Mouse (Mus musculus) C2C12 (cell line): ENCODE measurements around the gene Mmp25. TPM values are rescaled to one million over a fixed set of nuclear protein-coding genes. Genes with fewer than 3 reads are reported as not detected.
"Not testable (repeated sequence)": the region's sequence is repeated elsewhere in the genome, so short reads cannot be mapped to it uniquely, and the experiment has no call there.

Experiments used
- H3K27me3 ChIP-seq: one replicate; pipeline ENCODE4 v1.6.1; 2011; ENCODE audit not compliant: control insufficient read depth, insufficient read depth, insufficient read length
- H3K36me3 ChIP-seq: one replicate; pipeline ENCODE4 v1.6.1; 2011; ENCODE audit not compliant: control insufficient read depth, insufficient read depth
- H3K4me3 ChIP-seq: one replicate; pipeline ENCODE4 v1.5.1; 2011; ENCODE audit warnings: mild to moderate bottlenecking, control low read depth; ENCODE audit not compliant: poor library complexity, insufficient read depth, severe bottlenecking
- H3K79me2 ChIP-seq: one replicate; pipeline ENCODE4 v1.6.1; 2011; ENCODE audit not compliant: control insufficient read depth, insufficient read depth
- H3K79me3 ChIP-seq: one replicate; pipeline ENCODE4 v1.6.1; 2011; ENCODE audit warnings: low read depth, control low read depth
- H3ac ChIP-seq: one replicate; pipeline ENCODE3; 2011; ENCODE audit warnings: low read depth; ENCODE audit not compliant: control insufficient read depth, insufficient read length
- CEBPB ChIP-seq: IDR thresholded peaks from one replicate; pipeline ENCODE4 v1.6.1; 2011; ENCODE audit warnings: low read depth, mild to moderate bottlenecking, control low read depth, moderate library complexity
- CTCF ChIP-seq: IDR thresholded peaks from one replicate; pipeline ENCODE4 v1.5.1; 2011; ENCODE audit not compliant: control insufficient read depth, insufficient read depth, insufficient read length
- FOSL1 ChIP-seq: IDR thresholded peaks from one replicate; pipeline ENCODE4 v1.8.0; 2011; ENCODE audit warnings: mild to moderate bottlenecking, low read length; ENCODE audit not compliant: poor library complexity, insufficient read depth, severe bottlenecking
- MAX ChIP-seq: IDR thresholded peaks from one replicate; pipeline ENCODE4 v1.6.1; 2011; ENCODE audit warnings: mild to moderate bottlenecking, control low read depth
- MYOD1 ChIP-seq: IDR thresholded peaks from one replicate; pipeline ENCODE4 v1.6.1; 2011; ENCODE audit warnings: low read depth; ENCODE audit not compliant: control insufficient read depth, insufficient read length
- MYOG ChIP-seq: IDR thresholded peaks from one replicate; pipeline ENCODE4 v1.6.1; 2011; ENCODE audit not compliant: control insufficient read depth, insufficient read length; ENCODE audit errors: extremely low read depth
- USF1 ChIP-seq: IDR thresholded peaks from one replicate; pipeline ENCODE4 v1.6.1; 2011; ENCODE audit warnings: low read depth, mild to moderate bottlenecking, control low read depth, moderate library complexity
- polyA plus RNA-seq: library from polyadenylated mRNA; unstranded; fragments of >200 nt; fragmentation: generic; extraction: Trizol; gene quantifications from one replicate; pipeline ENCODE4 v1.2.1, GENCODE M21; 2012; ENCODE audit warnings: missing spikeins

Mmp25 gene
- polyA plus RNA-seq, 1 experiment: 0.01 TPM

DNA sequence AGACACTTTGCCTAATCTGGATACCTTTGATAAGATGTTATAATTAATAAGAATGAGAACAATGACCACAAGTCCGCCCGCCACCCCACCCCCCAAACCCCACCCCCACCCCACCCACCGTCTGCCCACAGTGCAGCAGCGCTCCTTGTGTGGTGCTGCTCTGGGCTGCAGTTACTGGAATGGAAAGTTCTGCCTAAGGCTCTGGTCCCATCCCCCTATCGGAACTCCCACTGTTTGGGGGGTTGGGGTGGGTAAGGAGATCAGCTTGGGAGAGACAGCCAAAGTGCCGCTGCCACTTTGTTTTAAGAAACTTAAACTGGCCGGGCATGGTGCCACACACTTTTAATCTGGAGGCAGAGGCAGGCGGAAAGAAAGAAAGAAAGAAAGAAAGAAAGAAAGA is 42.0 kb downstream of the Mmp25 start:
- Histone ChIP-seq H3K79me3 (no peaks in the 10 kb centered on the region), H3K4me3 (no peak overlapping the region), H3K36me3 (no peaks in the 10 kb centered on the region), H3ac (no peak overlapping the region), H3K27me3 (no peaks in the 10 kb centered on the region), H3K79me2 (no peaks in the 10 kb centered on the region)
- TF ChIP-seq FOSL1 (no peak), USF1 (no peak), CTCF (no peak), MYOD1 (no peak), CEBPB (no peak), MAX (no peak), MYOG (no peak)

DNA sequence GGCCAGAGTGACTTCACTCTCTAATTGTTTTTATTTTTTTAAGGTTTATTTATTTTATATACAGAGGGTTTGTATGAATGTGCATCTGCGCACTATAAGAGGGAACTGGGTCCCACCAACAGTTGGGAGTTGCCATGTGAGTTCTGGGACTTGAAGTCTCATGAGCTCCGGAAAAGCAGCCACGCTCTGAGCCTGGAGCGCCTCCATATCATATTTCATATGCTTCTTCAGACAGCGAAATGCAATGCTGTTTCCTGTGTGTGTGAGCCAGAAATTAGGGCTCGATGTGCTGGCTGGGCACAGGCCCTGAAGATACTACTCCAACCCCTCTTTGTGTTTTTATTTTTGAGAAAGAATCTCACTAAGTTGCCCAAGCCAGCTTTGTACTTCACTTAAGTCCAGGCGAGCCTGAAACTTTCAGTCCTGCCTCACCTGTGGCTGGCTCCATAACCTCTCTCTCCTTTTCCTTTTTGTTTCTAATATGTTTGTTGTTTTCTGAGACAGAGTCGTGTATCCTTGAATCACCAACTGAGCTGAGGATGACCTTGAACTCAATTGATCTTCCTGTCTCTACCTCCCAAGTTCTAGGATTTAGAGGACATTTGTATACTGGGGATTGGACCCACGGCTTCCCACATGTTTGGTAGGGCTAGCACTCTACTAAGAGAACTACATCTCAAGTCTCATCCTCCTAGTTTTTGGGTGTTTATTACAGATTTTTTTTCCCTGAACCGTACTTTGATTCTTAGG is 43.1 kb downstream of the Mmp25 start:
- Histone ChIP-seq H3K4me3 (no peak overlapping the region), H3K36me3 (no peaks in the 10 kb centered on the region), H3K27me3 (no peaks in the 10 kb centered on the region), H3K79me2 (no peaks in the 10 kb centered on the region), H3ac (no peak overlapping the region), H3K79me3 (no peaks in the 10 kb centered on the region)
- no peak for TF ChIP-seq MAX
- TF ChIP-seq USF1: no peak
- no peak for TF ChIP-seq MYOG
- no peak for TF ChIP-seq CEBPB
- no peak for TF ChIP-seq CTCF
- TF ChIP-seq MYOD1: no peak
- TF ChIP-seq FOSL1: no peak

DNA sequence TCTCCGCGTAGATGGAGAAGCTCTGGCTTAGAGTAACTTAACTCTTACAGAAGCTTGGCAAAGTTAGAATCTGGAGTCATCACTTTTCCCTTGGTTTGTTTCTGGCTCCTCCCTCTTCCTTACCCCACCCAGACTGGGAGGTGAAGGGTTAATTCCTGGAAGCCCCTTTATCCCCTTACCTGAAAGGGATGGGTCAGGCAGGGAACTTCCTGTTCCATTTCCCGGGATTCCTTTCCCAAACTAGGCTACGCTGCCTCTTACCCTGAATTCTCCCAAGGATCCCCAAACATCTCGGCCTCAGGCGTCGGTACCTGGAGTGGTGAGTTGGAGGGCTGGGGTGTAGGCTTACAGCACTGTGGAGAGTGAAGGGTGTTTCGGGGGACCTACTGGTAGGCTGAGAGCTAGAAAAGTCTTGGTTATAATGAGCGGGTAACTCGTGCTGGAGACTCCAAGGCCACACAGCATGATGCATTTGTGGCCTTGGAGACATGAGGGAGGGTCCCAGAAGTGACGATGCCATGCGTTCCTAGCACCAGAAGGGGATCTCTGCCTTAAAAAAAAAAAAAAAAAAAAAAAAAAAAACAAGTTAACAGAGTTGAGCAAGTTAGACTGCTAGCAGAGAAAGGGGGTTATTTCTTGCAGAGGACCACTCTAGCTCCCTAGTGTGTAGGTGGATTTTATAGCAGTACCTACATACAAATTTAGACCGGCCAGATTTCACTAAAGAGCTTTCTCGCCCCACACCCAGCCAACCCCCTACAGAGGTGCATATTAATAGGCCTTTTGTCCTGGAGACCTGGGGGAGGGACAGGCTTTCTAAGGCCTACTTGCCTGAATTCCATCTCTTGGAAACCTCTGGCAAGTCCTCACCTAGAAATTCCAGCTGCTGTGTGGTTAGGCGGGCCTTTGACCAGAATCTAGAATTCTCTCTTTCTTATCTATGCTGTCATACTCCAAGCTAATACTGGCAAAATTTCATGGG is 44.1 kb downstream of the Mmp25 start, which contains the start of gene Zscan10:
Zscan10 (plus strand) TSS at position 216 of the 982 bp plus-strand sequence.
- Histone ChIP-seq H3K79me2 (no peaks in the 10 kb centered on the region), H3ac (no peak within 1 kb of the TSS), H3K27me3 (no peaks in the 10 kb centered on the region), H3K79me3 (no peaks in the 10 kb centered on the region), H3K4me3 (no peak within 1 kb of the TSS), H3K36me3 (no peaks in the 10 kb centered on the region)
- no peak for TF ChIP-seq MAX
- TF ChIP-seq CTCF: no peak
- TF ChIP-seq MYOG: no peak
- TF ChIP-seq USF1: no peak
- no peak for TF ChIP-seq FOSL1
- TF ChIP-seq MYOD1: no peak
- no peak for TF ChIP-seq CEBPB

DNA sequence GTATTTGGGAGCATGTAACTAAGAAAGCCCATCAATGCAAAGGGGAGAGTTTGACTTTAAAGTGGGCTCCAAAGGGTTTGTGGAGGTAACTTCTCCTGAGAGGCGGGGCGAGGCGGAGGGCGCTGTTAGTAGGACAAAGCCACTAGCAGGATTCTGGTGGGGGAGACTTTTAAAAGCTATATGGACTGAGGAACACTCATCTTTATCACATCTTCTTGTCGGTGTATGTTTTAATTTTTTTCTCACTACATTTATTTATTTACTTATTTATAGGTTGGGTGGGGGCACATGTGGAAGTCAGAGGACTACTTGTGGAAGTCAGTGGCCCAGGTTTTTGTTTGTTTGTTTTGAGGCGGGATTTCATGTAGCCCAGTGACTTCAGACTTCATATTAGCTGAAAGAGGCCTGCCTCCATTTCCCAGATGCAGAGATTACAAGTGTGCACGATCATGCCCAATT is 45.4 kb downstream of the Mmp25 start:
- Histone ChIP-seq H3K79me2 (no peaks in the 10 kb centered on the region), H3K36me3 (no peaks in the 10 kb centered on the region), H3K79me3 (no peaks in the 10 kb centered on the region), H3K4me3 (peak overlapping the region; percentile 26), H3K27me3 (no peaks in the 10 kb centered on the region), H3ac (peak overlapping the region; percentile 68)
- TF ChIP-seq CTCF (no peak), MAX (no peak), MYOG (no peak), MYOD1 (no peak), CEBPB (no peak), FOSL1 (no peak), USF1 (no peak)

DNA sequence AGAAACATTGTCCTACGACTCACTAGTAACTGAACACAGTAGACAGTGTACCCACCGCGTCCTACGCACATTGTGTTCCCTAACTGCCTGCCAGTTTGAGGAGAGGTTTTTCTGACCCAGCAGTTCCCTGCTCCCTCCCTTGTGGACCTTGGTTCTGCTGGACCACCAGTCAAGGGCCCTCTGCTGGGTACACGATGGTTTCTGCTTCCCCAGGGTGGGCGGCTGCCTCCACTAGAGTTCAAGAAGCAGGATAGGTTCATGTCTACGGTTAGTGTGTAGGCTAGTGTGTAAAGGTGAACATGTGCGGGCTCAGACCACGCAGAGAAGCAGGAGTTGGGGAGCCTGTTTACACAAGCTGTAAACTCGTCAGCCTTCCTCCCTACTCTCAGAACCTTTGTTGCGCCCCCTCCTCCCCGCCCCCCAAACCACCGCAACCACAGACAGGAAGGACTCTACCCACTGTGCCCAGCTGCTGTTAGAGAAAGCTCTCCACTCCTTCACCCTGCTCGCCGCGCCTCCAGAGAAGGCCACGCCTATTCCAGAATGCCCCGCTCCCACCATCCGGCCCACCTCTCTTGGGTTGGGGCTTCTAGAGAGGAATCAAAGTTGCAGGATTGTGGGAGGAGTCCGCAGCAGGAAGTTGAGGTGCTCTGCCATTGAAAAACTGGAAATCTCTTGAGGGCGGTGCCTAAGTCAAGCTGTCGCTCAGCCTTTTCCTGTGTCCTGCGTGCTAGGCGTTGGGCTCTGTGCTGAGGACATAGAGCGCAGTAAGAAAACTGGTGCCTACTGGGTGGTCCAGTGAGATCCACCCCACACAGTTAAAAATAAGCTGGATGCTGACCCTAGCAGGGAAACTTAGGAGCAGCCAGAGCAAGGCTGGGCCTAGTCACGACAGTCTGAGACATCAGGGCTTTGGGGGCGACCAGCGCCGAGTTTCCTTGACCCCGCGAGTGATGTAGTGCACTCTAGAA is 46.2 kb downstream of the Mmp25 start, which contains the start of gene Zfp13:
Zfp13 (minus strand) TSS at position 906 of the 971 bp plus-strand sequence.
- H3ac ChIP-seq: peak within 1 kb of the TSS; percentile 68
- H3K79me3 ChIP-seq: no peaks in the 10 kb centered on the region
- peak within 1 kb of the TSS; percentile 26 for H3K4me3 ChIP-seq
- H3K36me3 ChIP-seq: no peaks in the 10 kb centered on the region
- H3K79me2 ChIP-seq: no peaks in the 10 kb centered on the region
- no peaks in the 10 kb centered on the region for H3K27me3 ChIP-seq
- TF ChIP-seq MYOD1 (no peak), FOSL1 (no peak), MYOG (no peak), USF1 (no peak), CTCF (no peak), MAX (no peak), CEBPB (no peak)

DNA sequence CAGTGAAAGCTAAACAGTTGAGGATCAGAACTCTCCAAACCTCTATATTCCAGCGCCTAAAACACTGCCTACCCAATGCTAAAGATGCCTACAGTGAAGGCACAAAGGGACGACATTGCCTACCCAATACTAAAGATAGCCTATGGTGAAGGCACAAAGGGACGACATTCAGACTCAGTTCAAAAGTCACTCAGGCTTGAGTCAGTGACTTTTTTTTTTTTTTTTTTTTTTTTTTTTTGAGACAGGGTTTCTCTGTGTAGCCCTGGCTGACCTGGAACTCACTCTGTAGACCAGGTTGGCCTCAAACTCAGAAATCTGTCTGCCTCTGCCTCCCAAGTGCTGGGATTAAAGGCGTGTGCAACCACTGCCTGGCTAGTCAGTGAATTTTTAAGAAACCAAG is 49.9 kb downstream of the Mmp25 start:
- H3K79me3 ChIP-seq, H3K27me3 ChIP-seq, H3K36me3 ChIP-seq, H3K79me2 ChIP-seq, H3ac ChIP-seq, H3K4me3 ChIP-seq: not testable (repeated sequence)
